Mouse (Mus musculus): ENCODE data around the gene Camkk1.

Gene Camkk1

DNA sequence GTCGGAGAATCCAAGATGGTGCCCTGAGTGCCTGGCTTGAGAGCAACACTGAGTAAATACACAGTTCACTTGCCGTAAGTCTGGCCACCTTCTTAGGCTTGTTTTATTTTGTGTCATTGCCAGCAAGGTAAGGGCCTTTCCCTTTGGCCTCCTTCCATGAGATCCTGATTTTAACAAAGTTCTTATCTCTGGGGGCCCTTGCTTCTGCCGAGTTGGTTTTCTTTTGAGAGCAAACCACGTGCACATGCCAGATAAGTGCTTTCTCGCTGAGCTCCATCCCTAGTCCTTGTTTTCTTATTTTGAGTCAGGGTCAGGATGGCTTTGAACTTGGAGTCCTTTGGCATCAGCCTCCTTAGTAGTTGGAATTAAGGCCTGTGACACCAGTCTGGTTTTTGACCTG, 38.9 kb downstream of the Camkk1 start:
- no peak for DNase-seq (ENCODE audit: low spot score)

GRCm38 (mm10) chr11:73059630-73060029, 40.8 kb downstream of the Camkk1 start:
- no peak for DNase-seq (ENCODE audit: low spot score)

DNA sequence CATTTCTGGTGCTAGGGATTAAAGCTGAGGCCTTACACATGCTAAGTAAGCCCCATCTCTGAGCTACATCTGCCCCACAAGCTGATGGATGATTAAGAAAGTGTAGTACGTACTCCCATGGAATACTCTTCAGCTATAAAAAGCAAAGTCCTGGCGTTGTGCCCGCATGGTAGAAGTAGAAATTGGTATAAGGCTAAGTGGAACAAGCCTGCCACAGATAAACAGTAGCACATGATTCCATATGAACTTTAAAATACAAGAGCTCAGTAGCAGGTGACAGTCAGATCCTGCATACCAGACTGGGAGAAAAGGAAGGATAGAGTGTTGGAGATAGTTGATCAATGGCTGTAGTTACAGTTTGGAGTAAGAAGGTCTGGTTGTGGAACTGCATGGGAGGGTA, 42.6 kb downstream of the Camkk1 start:
- DNase-seq (ENCODE audit: low spot score): no peak

DNA sequence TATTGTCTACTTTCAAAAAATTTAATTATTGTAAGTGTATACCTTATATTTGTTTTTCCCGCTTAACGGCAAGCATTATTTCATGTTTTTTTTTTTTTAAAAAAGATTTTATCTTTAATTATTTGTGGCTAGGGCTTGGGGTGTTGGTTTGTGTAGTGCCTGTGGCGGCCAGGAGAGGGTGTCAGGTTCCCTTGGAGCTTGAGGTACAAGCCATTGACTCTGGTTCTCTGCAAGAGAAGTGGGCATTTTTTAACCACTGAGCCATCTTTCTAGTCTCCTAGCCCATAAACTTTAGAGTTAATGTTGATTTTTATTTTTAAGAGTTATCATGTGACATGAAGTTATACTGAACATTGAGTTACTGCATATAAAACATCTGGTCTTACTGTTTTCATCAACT, 53.0 kb downstream of the Camkk1 start:
- no peak for DNase-seq (ENCODE audit: low spot score)

DNA sequence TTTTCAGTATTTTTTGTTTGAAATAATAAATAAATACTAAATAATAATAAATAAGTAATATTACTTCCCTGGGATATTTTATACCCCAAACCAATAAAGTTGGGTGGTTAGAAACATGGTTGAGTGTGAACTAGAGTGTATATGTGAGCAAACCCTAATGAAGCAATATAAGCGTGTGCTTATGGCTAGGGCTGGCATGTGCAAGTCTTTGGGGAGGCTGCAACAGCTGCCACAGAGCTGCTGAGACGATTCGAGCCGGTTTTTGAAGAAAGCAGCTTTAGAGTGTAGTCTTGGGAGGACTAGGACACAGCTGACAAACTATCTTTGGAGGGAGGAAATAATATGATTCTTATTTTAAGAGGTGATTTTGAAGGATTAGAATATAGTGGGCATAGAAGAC, 57.5 kb downstream of the Camkk1 start:
- no peak for DNase-seq (ENCODE audit: low spot score)

- DNase-seq (ENCODE audit: low spot score): no peak
Measured at GRCm38 (mm10) chr11:73076733-73077132, 57.9 kb downstream of the Camkk1 start.

- no peak for DNase-seq (ENCODE audit: low spot score)
Measured at GRCm38 (mm10) chr11:73077211-73077720, 58.5 kb downstream of the Camkk1 start.

- no peak for DNase-seq (ENCODE audit: low spot score)
Measured at GRCm38 (mm10) chr11:73078615-73079014, 59.8 kb downstream of the Camkk1 start.

GRCm38 (mm10) chr11:73080306-73080705, 61.5 kb downstream of the Camkk1 start:
- no peak for DNase-seq (ENCODE audit: low spot score)

GRCm38 (mm10) chr11:73084303-73084702, 65.5 kb downstream of the Camkk1 start:
- DNase-seq (ENCODE audit: low spot score): no peak

- DNase-seq (ENCODE audit: low spot score): no peak
Measured at GRCm38 (mm10) chr11:73084804-73085231, 66.0 kb downstream of the Camkk1 start.

- DNase-seq (ENCODE audit: low spot score): no peak
Measured at GRCm38 (mm10) chr11:73085391-73085790, 66.6 kb downstream of the Camkk1 start.

GRCm38 (mm10) chr11:73087700-73088480, 69.1 kb downstream of the Camkk1 start:
- no peak for DNase-seq (ENCODE audit: low spot score)

GRCm38 (mm10) chr11:73090283-73090682, 71.5 kb downstream of the Camkk1 start, which contains the start of gene Itgae:
Gene Itgae (plus strand): TSS chr11:73090583.
- no peak for DNase-seq (ENCODE audit: low spot score)

DNA sequence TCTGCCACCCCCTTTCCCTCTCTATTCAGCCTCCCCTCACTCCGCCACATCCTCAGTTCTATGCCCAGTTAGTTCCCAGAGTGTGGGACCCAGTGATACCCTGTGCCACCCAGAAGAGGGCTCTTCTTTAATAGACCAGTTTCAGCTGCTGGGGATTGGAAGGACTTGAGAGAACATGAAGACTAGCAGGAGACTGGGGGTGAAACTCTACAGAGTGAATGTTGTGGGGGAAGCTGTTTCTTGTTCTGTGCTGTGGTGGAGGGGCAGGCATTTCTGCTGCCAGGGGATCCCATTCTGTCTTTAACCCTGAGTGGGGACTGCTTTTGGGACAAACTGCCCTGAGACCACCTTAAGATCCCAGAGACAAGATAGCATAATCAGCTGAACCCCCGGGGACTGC, 72.0 kb downstream of the Camkk1 start:
- DNase-seq (ENCODE audit: low spot score): no peak
